Mouse (Mus musculus): ENCODE results near the gene Cntn6. TPM values are rescaled to one million over a fixed set of nuclear protein-coding genes. Genes with fewer than 3 reads are reported as not detected.

The Cntn6 gene
- polyA plus RNA-seq, 1 experiment = not detected

DNA sequence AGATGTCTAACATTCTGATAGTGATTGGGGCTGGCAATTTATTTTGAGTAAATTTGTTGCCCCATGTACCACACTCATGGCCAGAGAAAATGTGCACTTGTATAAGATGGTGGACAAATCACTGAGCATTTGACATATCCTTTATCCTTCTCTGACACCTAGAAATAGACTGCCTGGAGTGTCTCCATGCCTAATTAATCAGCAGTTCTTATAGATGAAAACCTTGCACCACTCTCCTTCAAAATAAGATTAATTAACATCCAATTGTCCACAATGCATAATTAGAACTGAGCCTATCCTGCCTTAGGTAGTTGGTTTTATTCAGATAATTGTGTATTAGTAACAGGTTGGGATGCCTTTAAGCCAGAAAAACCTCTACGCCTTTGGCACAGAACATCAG lies 236.0 kb downstream of the Cntn6 start:
- Histone ChIP-seq H3K27me3 (ENCODE audit: control insufficient read depth, insufficient read depth, low read length) (no peaks in the 10 kb centered on the region), H3K4me1 (replicated peaks; ENCODE audit: control insufficient read depth, insufficient read depth, low read length) (no peaks in the 10 kb centered on the region), H3K36me3 (ENCODE audit: control insufficient read depth, insufficient read depth, low read length) (no peaks in the 10 kb centered on the region), H3K4me3 (ENCODE audit: control insufficient read depth, insufficient read depth, low read length) (no peak overlapping the region), H3K27ac (ENCODE audit: control insufficient read depth, insufficient read depth, low read length) (no peak overlapping the region)
- 98% methylated on average over 1 of the region's 1 CpGs for WGBS
- no peak for DNase-seq
- TF ChIP-seq POLR2A (IDR thresholded peaks at IDR 0.05; ENCODE audit: control insufficient read depth, extremely low read depth, insufficient read depth, low read length, poor library complexity) = no peak

DNA sequence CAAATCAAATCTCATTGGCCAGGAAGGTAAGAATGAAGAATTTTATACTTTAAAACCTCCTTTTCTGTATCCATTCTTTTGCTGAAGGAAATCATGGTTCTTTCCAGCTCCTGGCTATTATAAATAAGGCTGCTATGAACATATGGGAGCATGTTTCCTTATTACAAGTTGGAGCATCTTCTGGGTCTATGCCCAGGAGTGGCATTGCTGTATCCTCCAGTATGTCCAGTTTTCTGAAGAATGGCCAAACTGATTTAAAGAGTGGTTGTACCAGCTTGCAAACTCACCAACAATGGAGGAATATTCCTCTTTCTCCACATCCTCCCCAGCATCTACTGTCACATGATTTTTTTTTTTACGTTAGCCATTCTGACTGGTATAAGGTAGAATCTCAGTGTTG lies 241.7 kb downstream of the Cntn6 start:
- Histone ChIP-seq H3K27me3 (ENCODE audit: control insufficient read depth, insufficient read depth, low read length) (no peaks in the 10 kb centered on the region), H3K27ac (ENCODE audit: control insufficient read depth, insufficient read depth, low read length) (no peak overlapping the region), H3K4me3 (ENCODE audit: control insufficient read depth, insufficient read depth, low read length) (no peak overlapping the region), H3K4me1 (replicated peaks; ENCODE audit: control insufficient read depth, insufficient read depth, low read length) (no peaks in the 10 kb centered on the region), H3K36me3 (ENCODE audit: control insufficient read depth, insufficient read depth, low read length) (no peaks in the 10 kb centered on the region)
- DNase-seq = no peak
- TF ChIP-seq POLR2A (IDR thresholded peaks at IDR 0.05; ENCODE audit: control insufficient read depth, extremely low read depth, insufficient read depth, low read length, poor library complexity) (no peak), CTCF (IDR thresholded peaks at IDR 0.05; ENCODE audit: borderline replicate concordance, control insufficient read depth, extremely low read depth, insufficient read depth, low read length, poor library complexity) (no peak)
- 89% methylated on average over 1 of the region's 1 CpGs for WGBS

DNA sequence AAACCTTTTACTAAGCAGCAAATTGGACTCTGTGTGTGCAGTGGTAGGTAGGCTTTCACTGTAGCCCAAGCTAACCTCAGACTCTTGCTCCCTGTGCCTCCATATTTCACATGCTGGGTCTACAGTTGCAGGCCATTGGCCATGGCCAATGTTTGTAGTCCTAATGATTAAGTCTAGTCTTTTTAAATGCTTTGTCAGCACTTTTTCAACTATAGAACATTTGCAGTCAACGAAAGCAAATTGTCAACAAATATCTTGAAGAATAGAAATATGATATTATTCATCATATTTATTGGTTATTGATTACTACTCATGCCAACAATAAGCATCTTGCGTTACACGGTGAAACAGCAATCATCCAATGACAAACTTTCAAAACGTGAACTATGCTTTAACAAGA lies 246.4 kb downstream of the Cntn6 start:
- 89% methylated on average over 4 of the region's 4 CpGs for WGBS
- TF ChIP-seq CTCF (IDR thresholded peaks at IDR 0.05; ENCODE audit: borderline replicate concordance, control insufficient read depth, extremely low read depth, insufficient read depth, low read length, poor library complexity) = no peak
- TF ChIP-seq POLR2A (IDR thresholded peaks at IDR 0.05; ENCODE audit: control insufficient read depth, extremely low read depth, insufficient read depth, low read length, poor library complexity) = no peak

DNA sequence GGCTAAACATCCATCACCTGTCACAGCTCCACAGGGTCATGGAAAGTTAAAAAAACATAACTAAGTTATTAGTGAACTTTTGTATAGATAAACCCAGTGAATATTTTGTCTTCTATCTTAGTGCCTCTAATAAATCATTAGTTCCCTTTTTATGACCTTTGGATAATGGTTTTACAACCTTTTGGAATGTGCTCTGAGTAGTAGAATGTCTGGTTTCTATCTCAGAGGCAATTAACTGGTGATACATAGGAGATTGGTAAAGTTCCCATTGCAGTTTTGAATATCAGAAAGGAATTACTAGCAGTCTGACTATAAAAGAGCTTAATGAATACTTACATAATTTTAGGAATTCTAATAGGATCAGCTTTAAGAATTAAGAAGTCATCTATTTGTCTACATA lies 265.5 kb downstream of the Cntn6 start:
- H3K27me3 ChIP-seq (ENCODE audit: control insufficient read depth, insufficient read depth, low read length) = no peaks in the 10 kb centered on the region
- TF ChIP-seq CTCF (IDR thresholded peaks at IDR 0.05; ENCODE audit: borderline replicate concordance, control insufficient read depth, extremely low read depth, insufficient read depth, low read length, poor library complexity) (no peak), POLR2A (IDR thresholded peaks at IDR 0.05; ENCODE audit: control insufficient read depth, extremely low read depth, insufficient read depth, low read length, poor library complexity) (no peak)
- H3K27ac ChIP-seq (ENCODE audit: control insufficient read depth, insufficient read depth, low read length) = no peak overlapping the region
- no peaks in the 10 kb centered on the region for H3K4me1 ChIP-seq (replicated peaks; ENCODE audit: control insufficient read depth, insufficient read depth, low read length)
- H3K4me3 ChIP-seq (ENCODE audit: control insufficient read depth, insufficient read depth, low read length) = no peak overlapping the region
- no peak for DNase-seq
- H3K36me3 ChIP-seq (ENCODE audit: control insufficient read depth, insufficient read depth, low read length) = no peaks in the 10 kb centered on the region

More for the DNA sequence above, 246.4 kb downstream of the Cntn6 start:
- no peak for DNase-seq
- Histone ChIP-seq H3K4me3 (ENCODE audit: control insufficient read depth, insufficient read depth, low read length) (no peak overlapping the region), H3K36me3 (ENCODE audit: control insufficient read depth, insufficient read depth, low read length) (no peaks in the 10 kb centered on the region), H3K4me1 (replicated peaks; ENCODE audit: control insufficient read depth, insufficient read depth, low read length) (no peaks in the 10 kb centered on the region), H3K27me3 (ENCODE audit: control insufficient read depth, insufficient read depth, low read length) (no peaks in the 10 kb centered on the region), H3K27ac (ENCODE audit: control insufficient read depth, insufficient read depth, low read length) (no peak overlapping the region)

DNA sequence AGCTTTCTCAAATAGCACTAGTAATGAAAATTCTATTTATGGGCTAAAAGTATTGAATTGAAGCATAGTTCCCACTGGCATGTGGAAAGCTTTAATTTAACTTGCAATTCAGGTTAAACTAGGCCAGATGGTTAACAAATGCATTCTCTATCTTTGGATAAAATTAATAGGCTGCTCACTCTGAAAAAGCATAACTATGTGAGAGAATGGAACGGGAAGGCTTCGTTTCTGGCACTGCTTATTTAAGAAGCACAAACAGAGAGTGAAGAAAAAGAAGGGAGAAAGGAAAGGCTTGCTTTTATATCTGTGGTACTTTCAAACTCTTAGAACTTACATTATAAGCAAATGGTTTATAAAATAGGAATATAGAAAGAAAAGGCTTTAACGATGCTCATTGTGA lies 268.6 kb downstream of the Cntn6 start:
- H3K27ac ChIP-seq (ENCODE audit: control insufficient read depth, insufficient read depth, low read length) = no peak overlapping the region
- no peak for DNase-seq
- no peak overlapping the region for H3K4me3 ChIP-seq (ENCODE audit: control insufficient read depth, insufficient read depth, low read length)
- 92% methylated on average over 3 of the region's 3 CpGs for WGBS
- no peak for TF ChIP-seq POLR2A (IDR thresholded peaks at IDR 0.05; ENCODE audit: control insufficient read depth, extremely low read depth, insufficient read depth, low read length, poor library complexity)
- no peak for TF ChIP-seq CTCF (IDR thresholded peaks at IDR 0.05; ENCODE audit: borderline replicate concordance, control insufficient read depth, extremely low read depth, insufficient read depth, low read length, poor library complexity)
- no peaks in the 10 kb centered on the region for H3K27me3 ChIP-seq (ENCODE audit: control insufficient read depth, insufficient read depth, low read length)
- no peaks in the 10 kb centered on the region for H3K4me1 ChIP-seq (replicated peaks; ENCODE audit: control insufficient read depth, insufficient read depth, low read length)
- no peaks in the 10 kb centered on the region for H3K36me3 ChIP-seq (ENCODE audit: control insufficient read depth, insufficient read depth, low read length)

DNA sequence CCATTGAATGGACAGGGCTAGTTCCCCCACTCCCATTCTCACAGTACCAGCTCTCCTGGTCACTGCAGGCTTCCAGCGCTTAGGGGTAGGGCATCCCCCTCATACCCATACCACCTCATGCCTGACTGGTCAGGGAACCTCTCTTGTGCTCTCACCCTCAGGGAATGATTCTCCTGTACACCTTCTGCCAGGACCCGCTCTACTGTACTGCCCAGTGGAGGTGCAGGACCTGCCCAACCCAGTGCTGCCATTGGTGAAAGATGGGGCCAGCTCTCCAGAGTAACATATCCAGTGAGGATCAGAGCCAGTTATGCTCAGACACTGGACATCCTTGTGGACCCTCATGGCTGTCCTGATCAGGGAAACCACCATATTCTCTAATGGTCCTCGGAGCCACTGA lies 291.3 kb downstream of the Cntn6 start:
- H3K27me3 ChIP-seq (ENCODE audit: control insufficient read depth, insufficient read depth, low read length) = no peaks in the 10 kb centered on the region
- no peak overlapping the region for H3K4me3 ChIP-seq (ENCODE audit: control insufficient read depth, insufficient read depth, low read length)
- TF ChIP-seq POLR2A (IDR thresholded peaks at IDR 0.05; ENCODE audit: control insufficient read depth, extremely low read depth, insufficient read depth, low read length, poor library complexity) (no peak), CTCF (IDR thresholded peaks at IDR 0.05; ENCODE audit: borderline replicate concordance, control insufficient read depth, extremely low read depth, insufficient read depth, low read length, poor library complexity) (no peak)
- no peaks in the 10 kb centered on the region for H3K36me3 ChIP-seq (ENCODE audit: control insufficient read depth, insufficient read depth, low read length)
- DNase-seq = no peak
- no peaks in the 10 kb centered on the region for H3K4me1 ChIP-seq (replicated peaks; ENCODE audit: control insufficient read depth, insufficient read depth, low read length)
- 87% methylated on average over 3 of the region's 3 CpGs for WGBS
- no peak overlapping the region for H3K27ac ChIP-seq (ENCODE audit: control insufficient read depth, insufficient read depth, low read length)

DNA sequence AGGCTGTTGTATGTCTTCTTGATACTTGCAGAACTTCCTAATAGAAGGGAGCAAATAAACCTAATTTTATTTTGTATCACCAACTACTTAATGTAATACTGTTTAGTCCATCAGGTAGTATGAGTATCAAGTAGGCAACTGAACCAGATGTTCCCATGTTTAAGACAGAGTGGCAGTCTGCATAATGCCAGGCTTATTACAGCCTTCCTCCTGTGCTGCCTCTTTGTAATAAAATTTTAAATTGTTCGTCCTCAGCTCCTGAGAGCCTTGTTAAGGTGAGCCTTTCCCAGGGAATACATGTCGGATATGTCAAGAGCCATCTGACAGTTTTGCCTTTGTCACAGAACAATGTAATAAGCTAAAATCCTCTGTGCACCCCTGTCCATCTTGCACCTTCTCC lies 294.9 kb downstream of the Cntn6 start:
- no peaks in the 10 kb centered on the region for H3K36me3 ChIP-seq (ENCODE audit: control insufficient read depth, insufficient read depth, low read length)
- 84% methylated on average over 2 of the region's 2 CpGs for WGBS

More for the DNA sequence above, 294.9 kb downstream of the Cntn6 start:
- Histone ChIP-seq H3K4me3 (ENCODE audit: control insufficient read depth, insufficient read depth, low read length) (no peak overlapping the region), H3K27ac (ENCODE audit: control insufficient read depth, insufficient read depth, low read length) (no peak overlapping the region), H3K27me3 (ENCODE audit: control insufficient read depth, insufficient read depth, low read length) (no peaks in the 10 kb centered on the region), H3K4me1 (replicated peaks; ENCODE audit: control insufficient read depth, insufficient read depth, low read length) (no peaks in the 10 kb centered on the region)
- no peak for TF ChIP-seq CTCF (IDR thresholded peaks at IDR 0.05; ENCODE audit: borderline replicate concordance, control insufficient read depth, extremely low read depth, insufficient read depth, low read length, poor library complexity)
- no peak for TF ChIP-seq POLR2A (IDR thresholded peaks at IDR 0.05; ENCODE audit: control insufficient read depth, extremely low read depth, insufficient read depth, low read length, poor library complexity)
- DNase-seq = no peak
